Mouse (Mus musculus): Measurements from ENCODE around the gene Vwce. TPM values are rescaled to one million over a fixed set of nuclear protein-coding genes. Genes with fewer than 3 reads are reported as not detected.

Vwce gene
- under 1 TPM; 0.60 to 0.91 TPM for total RNA-seq (2021)
- long read RNA-seq, experiment 1, partial matches to known transcripts = 0 of 1 reads
- long read RNA-seq, experiment 1, other reads (novel, unspliced or antisense) = 1 of 1 reads
- long read RNA-seq, experiment 2 = 0 reads

DNA sequence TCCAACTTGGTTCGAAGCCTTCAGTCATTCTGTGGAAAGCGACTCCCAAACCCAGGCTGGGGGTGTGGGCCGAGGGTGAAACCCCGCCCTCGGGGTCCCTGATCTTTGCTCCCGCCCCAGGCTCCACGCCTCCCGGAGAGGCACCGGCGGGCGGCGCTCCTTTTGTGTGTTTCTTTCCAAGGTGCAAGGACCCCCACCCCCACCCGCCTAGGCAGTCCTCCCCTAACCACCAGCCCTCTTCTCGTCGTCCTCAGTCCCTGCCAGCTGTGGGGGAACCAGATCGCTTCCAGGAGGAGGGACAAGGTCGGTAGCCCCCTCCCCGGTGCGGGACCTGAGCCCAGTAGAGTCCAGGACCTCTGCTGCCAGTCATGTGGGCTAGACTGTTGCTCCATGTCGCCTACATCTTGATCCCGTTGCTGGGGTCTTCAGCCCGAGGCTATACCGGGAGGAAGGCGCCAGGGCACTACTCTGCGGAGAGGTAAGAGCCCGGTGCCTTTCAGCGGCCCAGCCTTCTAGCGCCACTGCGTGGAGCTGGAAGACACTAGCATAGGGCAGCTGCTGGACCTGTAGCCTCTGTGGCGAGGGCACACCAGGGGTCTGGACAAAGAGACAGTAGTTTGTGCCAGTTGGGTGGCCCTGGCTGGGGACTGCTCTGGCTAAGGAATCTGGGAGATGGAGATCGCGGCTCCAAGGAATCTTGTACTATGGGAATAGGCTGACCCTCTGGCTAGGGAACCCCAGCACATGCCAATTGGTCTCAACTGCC lies at the start of gene Vwce:
Vwce (plus strand) TSS at position 108 of the 766 bp plus-strand sequence.
- DNase-seq (ENCODE audit: low spot score in 2 of 2) = peak; percentile 43 to 56

DNA sequence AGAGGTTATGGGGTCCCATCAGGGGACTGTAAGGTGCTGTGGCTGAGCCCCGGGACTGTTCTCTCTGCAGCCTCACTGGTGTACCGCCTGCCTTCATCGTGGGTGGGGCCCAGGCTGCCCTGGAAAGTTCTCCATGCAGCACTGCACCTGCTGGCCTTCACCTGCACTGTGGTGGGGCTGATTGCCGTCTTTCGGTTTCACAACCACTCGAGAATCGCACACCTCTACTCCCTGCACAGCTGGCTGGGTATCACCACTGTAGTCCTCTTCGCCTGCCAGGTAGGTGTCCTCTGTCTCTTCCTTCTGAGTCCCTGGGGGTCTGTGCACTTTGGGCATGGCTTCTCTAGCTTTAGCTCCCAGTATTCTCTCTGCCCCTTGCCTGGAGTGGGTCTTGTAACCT lies 48.9 kb upstream of the Vwce start:
- DNase-seq (ENCODE audit: low spot score in 2 of 2) = no peak

DNA sequence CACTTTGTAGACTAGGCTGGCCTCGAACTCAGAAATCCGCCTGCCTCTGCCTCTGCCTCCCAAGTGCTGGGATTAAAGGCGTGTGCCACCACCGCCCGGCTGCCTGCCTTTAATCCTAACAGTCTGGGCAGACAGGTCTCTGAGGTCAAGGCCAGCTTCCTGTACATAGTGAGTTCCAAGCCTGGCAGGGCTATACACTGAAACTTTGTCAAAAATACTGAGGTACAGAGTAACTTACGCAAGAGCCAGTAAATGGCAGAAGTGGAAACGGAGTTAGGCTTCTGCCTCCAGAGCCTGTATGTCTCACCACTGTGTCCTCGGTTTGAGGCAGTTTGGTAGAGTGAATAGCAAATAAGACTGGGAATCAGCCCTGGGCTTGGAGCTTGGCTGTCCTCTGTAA lies 46.8 kb upstream of the Vwce start:
- DNase-seq (ENCODE audit: low spot score in 2 of 2) = no peak

DNA sequence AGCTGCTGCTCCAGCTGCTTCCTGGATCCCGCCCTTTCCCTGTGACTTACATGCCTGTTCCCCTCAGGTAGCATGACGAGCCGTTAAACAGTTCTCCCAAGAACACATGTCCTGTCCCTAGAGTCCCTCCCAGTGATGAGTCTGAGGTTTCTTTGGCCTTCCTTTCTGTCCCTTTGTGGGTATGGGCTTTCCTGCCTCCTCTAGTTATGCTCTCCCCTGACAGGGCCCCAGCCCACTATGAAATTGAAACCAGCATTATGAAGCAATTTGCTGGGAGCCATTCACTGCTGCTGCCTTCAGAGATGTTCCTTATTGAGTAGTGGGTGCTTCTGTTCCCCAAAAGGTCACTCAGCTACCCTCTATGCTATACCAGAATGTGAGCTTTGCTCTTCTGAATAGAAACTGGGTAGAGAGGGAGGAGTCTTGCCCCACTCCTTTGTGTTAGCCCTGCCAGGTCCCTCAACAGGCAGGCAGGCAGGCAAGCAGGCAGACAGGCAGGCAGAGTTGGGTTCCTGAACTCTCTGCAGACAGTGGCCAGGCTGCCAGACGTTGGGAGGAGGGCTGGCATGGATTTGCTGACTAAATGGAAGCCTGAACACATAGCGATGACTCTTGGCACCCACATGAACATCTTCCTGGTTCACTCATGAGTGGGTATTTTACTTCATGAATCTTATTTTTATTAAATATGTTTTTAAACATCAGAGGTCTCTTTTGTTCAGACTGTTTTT lies 44.7 kb upstream of the Vwce start:
- DNase-seq (ENCODE audit: low spot score in 2 of 2) = no peak

DNA sequence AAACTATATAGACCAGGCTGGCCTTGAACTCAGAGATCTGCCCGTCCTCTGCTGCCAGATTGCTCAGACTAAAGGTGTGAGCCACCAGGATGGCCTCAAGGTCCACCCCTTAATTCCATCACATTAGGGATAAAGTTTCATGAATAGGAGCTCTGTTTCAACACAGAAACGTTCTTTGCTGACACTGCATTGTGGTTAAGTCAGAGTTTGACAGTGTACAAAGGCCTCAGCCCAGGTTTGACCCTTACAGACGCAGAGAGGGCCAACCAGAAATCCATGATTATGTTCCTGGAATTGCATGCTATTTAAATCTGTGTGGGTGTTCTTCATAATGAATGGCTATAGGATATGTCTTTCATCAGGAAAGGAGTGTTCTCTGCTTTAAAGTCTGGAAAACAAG lies 43.7 kb upstream of the Vwce start:
- no peak for DNase-seq (ENCODE audit: low spot score in 2 of 2)

DNA sequence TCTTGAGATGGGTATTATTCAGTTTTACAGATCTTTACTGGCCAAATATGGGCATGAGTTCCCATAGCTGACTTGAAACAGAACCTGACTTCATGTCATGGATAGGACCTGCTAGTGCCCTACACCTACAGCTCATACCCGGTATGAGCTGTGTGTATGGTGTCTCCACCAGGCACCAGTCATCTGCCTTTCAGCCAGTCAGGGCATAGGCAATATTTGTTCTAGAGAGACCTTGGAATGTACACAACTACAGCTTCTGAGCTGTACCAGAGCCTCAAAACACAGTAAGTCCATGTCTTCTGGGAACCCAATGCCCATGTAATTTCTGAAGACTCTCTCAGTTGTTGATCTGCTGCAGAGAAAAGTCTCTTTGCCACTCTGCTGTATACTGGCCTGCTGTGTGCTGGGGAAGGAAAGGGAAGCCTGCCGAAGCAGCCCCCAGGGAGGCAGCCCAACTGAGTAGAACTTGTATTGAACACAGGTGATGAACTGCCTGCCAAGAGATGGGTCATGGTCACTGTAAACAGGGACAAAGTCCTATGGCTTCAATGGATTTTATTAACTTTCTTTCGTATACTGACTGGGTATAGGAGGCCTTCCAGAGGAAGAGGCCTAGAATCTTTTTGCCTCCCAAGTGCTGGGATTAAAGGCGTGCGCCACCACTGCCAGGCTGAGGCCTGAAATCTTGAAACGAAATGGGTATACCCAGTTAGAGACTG lies 42.2 kb upstream of the Vwce start:
- no peak for DNase-seq (ENCODE audit: low spot score in 2 of 2)

DNA sequence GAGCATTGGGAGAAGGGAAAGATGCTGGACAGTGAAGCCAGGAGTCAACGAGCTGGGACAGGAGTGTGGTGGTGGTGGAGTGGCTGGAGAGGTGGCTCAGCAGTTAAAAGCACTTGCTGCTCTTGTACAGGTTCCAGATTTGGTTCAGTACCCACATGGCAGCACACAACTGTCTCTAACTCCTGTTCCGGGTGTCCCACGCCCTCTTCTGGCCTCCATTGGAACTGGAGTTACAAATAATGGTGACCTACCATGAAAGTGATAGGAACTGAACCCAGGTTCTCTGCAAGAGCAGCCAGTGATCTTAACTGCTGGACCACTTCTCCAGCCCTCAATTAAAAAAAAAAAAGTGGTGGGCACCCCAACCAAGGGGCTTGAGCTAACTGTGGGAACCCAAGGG lies 35.8 kb upstream of the Vwce start:
- DNase-seq (ENCODE audit: low spot score in 2 of 2) = no peak

DNA sequence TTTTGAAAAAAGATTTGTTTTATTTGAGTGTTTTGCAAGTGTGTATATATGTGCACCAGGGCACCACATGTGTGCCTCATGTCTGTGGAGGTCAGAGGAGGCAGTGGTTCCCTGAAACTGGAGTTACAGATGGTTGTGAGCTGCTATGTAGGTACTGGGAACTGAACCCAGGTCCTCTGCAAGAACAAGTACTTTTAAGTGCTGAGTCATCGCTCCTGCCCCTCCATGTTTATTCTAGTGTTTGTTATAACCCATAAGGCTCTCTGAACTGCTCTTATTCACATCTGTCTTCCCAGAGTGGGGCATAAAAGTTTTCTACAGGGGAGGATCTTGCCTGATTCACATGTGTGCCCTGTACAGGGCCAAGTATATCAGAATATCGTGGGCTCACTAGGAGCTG lies 34.4 kb upstream of the Vwce start:
- no peak for DNase-seq (ENCODE audit: low spot score in 2 of 2)

DNA sequence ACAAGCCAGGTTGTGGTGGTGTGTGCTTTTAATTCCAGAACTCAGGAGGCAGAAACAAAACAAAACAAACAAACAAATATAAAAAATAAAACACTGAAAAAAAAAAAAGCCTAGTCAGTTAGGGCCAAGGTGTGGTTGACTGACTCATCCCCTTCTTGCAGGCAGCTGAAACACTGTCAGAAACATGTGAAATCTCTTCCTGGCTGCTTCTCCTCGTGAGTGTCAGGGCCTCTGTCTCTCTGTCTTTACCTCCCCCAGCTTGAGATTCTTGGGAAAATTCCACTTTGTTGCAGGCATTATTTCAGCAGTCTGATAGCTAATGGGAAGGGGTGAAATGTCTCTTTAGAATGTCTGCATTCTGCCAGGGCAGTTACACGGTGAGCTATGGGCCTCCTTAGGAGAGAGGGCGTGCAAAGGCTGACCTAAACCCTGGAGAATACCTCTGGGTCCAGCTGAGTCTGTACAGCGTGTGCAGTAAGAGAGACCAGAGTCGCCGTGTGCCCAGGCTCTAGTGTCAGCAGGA lies 31.7 kb upstream of the Vwce start:
- no peak for DNase-seq (ENCODE audit: low spot score in 2 of 2)

DNA sequence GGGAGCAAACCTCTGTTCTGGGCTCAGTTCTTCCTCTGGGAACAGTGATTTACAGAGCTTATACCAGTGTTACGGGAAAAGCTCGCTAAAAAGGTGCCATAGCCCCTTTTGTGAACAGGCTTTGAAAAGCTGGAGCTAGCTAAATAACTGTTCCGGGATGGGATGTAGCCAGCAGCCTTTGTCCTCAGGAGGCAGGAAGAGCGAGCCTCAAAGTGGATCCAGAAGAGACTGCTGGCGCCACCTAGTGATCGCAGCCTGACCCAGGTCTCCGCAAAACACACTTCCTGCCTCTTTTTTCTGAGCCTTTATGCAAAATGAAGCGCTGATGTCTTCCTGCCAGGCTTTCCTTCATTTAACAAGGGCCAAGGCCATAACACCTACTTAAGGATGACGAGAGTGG lies 31.2 kb upstream of the Vwce start:
- DNase-seq (ENCODE audit: low spot score in 2 of 2) = peak; percentile 87 to 90

DNA sequence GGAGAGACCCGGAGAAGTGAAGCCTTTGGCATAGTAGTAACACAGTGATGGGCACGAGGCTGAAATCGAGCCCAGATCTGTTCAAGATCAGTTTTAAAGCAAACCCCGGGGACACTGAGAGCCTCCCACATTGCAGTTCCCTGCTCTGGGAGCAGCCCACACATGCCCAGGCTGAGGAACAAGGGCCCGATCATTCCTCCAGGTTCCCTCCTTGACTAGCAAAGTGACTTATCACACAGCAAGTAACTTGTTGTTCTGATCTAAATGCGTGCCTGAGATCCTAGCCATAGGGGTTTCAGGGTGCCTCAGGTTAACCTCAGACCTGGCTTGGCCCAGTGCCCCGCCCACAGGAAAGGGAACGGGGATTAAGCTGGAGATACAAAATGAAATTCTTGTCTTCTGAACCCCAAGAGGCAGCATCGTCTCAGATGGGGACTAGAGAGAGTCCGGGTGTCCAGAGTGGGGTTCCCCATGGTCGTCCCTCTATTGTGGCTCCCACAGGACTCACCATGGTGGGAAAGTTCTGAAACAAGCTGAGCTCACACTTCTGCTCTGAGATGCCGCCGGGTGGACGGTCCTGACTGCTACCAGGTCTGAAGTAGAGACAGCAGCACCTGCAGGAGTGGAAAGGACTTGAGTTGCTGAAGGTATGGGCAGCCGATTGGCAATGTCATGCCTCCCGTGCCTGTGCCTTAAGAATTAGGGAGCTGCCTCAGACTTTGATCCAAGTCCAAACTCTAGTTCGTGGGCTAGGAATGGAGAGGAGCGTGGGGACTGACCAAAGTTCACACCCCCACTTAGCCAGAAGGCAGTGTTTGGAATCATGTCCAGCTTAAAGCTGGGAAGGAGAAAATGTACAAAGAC lies 30.1 kb upstream of the Vwce start:
- DNase-seq (ENCODE audit: low spot score in 2 of 2) = no peak

DNA sequence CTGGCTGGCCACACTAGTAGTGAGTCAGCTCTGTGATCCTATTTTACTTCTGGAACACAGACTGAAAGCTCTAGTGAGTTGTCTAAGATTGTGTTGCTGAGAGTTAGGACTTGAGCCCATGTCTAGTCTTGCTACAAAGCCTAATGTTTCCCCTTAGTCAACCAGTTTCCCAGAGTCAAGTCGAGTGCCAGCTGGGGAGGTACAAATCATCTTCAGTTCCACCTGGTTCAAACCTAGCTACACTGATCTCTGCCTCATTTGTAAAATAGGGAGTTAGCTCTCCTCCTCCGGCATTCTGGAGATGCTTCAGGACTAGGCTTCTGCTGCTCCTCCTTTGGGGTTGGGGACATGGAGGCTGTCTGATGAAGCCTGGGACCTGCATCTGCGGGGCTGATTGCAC lies 29.5 kb upstream of the Vwce start:
- DNase-seq (ENCODE audit: low spot score in 2 of 2) = no peak

DNA sequence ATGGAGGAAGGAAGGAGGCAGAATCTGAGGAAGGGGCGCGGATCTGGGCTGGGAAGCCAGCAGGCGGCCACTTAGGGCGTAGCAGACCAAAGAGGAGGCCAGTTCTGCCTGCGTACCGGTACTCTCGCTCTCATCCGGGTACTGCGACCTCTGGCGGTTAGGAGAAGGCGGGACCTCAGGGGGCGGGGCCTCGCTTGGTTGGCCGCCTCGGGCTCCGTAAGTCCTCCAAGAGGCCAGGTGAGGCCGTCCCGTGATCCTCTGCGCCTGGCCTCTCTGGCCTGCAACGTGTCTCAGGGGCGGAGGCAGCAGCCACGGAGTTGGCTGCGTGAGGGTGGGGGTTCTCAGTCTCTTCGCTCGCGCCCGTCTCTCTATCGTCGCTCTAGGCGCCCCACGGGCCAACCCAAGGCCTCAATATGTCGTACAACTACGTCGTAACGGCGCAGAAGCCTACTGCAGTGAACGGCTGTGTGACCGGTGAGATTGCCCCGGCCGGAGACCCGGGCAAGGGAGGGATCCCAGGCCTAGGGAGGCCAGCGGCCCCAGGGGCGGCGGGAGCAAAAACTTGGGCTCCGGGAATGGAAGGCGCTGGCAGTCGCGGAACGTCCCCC lies 28.6 kb upstream of the Vwce start, which contains the start of the genes Ddb1 and Tkfc:
Ddb1 (plus strand) TSS at position 35 of the 608 bp plus-strand sequence.
Tkfc (minus strand) TSS at position 362 of the 608 bp plus-strand sequence.
- peak; percentile 98 to 99 for DNase-seq (ENCODE audit: low spot score in 2 of 2)

DNA sequence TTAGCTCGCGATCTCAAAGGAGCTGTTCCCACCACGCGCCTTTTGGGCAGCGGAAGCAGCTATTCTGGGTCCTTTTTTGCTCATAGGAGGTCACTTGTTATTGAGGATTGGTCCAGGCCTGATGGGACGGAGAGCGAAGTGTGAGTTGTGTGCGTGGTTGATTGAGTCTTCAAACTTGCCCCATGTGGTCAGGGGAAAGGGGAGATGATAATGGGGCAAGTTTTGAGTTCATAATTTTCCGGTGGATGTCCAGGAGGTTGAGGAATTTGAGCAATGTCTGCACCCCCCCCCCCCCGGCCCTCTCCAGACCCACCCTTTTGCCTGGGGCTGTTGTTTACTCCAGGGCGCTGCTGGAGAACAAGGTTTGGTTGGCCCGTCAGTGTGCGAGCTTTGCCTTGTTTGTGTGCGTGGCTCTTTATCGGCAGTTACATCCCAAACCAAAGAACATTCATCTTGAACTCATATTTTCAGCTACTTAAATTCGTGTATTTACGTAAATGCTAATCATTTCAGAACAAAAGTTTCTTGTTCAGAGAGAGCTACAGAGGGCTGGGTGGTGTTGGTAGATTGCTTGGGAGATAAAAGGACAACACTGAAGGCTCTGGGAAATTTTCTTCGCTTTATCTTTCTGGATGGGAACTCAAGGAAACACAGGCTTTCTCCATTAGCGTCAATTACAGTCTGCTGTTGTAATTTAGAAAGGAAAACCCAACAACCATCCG lies 28.0 kb upstream of the Vwce start:
- no peak for DNase-seq (ENCODE audit: low spot score in 2 of 2)

DNA sequence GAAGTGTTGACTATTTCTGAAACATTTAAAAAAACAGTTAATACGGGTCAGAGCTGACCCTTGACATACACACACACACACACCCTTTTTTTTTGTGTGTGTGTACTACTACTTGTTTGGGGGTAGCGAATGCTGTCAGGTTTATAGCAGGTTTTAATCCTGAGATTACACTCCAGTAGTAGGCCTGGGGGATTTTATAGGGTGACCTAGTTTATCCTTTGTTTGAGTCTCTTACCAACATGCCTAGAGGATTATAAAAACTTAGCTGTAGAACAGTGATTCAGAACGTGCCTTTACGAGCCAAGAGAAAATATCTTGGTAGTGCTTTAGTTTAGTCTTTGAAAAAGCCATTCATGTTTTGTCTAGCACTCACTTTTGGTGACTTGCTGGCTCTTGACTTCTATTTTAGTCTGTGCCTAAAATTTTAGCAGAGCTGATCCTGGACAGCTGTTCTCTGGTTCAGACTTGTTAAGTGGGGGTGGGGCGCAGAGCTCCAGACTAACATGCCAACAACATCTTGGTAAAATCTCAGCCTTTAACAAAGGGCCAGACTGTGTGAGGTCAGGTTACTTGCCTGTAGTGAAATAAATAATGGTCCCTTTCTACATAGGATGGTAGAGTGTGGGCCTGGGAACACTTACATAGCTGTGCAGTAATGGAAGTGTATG lies 25.3 kb upstream of the Vwce start:
- DNase-seq (ENCODE audit: low spot score in 2 of 2) = no peak

DNA sequence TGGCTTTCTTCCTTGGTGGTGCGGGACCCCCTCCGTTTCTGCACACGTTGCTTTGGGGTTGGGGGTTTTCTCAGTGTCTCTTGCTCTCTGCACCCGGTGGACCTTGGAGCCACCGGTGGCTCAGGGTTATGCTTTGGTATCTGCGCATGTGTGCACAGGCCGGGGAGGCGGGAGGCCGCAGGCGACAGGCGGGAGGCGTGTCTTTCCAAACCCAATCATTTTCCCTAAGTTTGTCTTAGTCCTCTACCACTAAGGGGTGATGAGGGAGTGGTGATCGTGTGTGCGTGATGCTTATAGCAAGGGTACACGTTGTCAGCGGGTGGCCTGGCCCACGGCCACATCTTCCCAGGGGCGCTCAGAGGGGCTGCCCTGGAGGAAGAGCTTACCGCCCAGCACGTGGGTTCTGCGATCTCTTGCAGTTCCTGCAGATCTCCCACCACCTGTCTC lies 882 bp downstream of the Vwce start:
- peak in 1 of 2 experiments; percentile 71 for DNase-seq (ENCODE audit: low spot score in 2 of 2)

DNA sequence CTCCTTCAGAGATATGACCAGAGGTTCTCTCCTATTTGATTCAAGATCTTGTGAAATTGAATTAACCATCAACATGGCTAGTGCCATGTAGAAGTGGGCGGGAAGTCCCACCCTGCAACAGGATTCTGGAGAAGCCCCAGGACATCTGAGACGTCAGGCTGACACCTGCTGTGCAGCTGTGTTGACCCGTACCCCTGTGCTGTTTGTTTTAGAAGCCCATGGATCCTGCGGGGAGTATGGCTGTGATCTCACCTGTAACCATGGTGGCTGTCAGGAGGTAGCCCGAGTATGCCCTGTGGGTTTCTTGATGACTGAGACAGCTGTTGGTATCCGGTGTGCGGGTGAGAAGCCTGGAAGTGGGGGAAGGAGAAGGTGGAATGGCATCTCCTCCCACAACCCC lies 3.8 kb downstream of the Vwce start:
- DNase-seq (ENCODE audit: low spot score in 2 of 2) = no peak

DNA sequence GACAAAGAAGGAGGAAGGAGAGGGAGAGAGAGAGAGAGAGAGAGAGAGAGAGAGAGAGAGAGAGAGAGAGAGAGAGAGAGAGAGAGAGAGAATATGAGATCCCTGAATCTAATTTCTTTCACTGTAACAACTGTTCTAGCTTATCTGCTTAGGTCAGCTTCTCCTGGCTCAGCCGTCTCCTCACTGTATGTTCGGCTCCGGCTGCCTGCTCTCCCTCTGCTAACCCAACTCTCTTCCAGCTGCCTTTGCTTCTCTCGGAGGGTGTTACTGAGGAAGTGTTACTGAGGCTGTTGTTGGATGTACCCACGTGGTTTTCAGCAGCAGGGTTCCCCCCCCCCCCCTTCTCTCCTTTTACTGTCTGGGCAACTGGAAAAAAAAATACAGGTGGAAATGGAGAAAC lies 6.1 kb downstream of the Vwce start:
- no peak for DNase-seq (ENCODE audit: low spot score in 2 of 2)
